Mouse (Mus musculus): ENCODE data around the gene Ston2. TPM values are rescaled to one million over a fixed set of nuclear protein-coding genes. Genes with fewer than 3 reads are reported as not detected.

The Ston2 gene
- polyA plus RNA-seq, 1 experiment from 2014 or later = 10.5 TPM

DNA sequence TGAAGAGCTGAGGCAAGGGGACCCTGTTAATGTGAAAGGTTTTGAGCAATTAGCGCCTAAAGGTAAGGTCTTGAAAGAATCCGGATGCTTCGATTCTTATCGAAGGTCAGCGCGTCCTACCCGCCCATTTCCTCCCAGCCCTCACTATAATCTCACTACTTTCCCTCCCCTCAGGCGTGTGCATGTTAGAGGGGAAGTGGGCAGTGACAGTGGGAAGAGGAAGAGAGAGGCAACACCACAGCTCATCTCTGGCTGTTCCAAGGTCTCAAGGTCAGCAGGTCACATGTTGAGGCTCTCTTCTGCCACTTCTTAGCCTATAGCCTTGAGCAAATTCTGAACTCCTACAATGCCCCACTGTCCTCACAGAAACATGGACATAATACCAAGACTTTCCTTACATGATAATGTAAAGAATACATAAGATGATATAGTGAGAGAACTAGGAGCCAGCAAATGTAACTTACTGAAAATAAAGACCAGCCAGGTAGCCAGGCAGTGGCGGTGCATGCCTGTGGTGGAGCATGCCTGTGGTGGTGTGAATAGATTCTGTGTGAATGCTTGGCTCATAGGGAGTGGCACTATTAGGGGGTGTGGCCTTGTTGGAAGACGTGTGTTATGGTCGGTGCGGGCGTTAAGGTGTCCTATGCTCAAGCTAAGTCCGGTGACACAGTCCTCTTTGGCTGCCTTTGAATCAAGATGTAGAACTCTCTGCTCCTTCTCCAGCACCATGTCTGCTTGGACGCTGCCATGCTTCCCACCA lies 51.8 kb downstream of the Ston2 start:
- no peak overlapping the region for H3K4me2 ChIP-seq (replicated peaks; ENCODE audit: low read depth, low read length)
- no peaks in the 10 kb centered on the region for H3K9me3 ChIP-seq (ENCODE audit: control insufficient read depth, low read length)
- no peak for DNase-seq (ENCODE audit: low spot score)
- no peak for ATAC-seq (ENCODE audit: low FRiP score)
- no peaks in the 10 kb centered on the region for H3K4me1 ChIP-seq (replicated peaks; ENCODE audit: control insufficient read depth, insufficient read depth, low read length)
- no peak overlapping the region for H3K4me3 ChIP-seq (ENCODE audit: low read depth, low read length)
- no peaks in the 10 kb centered on the region for H3K27me3 ChIP-seq (ENCODE audit: control insufficient read depth, insufficient read depth, low read length)
- no peak overlapping the region for H3K27ac ChIP-seq (ENCODE audit: low read depth, low read length)
- H3K9ac ChIP-seq (ENCODE audit: low read depth, low read length) = no peak overlapping the region
- 92% methylated on average over 15 of the region's 15 CpGs for WGBS
- no peaks in the 10 kb centered on the region for H3K36me3 ChIP-seq (ENCODE audit: control insufficient read depth, insufficient read depth, low read length)

DNA sequence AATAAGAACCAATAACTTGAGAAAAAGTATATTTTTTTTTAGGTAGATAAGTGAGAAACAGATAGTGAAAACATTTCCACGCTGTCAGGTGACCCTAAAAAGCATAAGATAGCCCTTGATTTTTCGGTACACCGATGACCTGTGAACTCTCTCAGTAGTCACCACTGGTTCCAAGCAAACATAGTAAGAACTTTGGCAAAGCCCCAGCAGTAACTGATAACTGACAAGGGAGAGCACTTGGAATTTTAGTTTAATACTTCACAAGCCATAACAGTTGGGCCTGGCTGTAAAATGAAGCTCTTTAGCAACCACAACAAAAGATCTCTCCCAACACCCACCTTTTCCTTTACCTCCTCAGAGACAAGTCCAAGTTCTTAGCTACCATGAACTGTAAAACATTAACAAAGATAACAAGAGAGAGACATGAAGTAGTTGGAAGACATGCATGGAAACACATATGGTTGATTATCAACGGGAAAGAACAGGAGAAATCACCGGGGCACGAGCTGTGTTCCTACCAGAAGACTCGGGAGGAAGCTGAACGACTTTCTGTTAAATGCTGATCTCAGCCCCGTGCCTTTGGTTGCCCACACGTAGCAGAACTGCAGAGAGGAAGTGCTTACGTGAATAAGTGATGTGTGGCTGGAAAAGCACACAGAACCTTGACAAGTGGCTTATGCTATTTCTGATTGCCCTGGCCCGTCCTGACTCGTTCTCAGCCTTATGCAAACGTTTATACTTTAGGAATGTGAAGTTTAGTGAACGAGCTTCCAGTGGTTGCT lies 53.8 kb downstream of the Ston2 start:
- H3K4me3 ChIP-seq (ENCODE audit: low read depth, low read length) = no peak overlapping the region
- no peak for ATAC-seq (ENCODE audit: low FRiP score)
- WGBS = 86% methylated on average over 15 of the region's 15 CpGs

DNA sequence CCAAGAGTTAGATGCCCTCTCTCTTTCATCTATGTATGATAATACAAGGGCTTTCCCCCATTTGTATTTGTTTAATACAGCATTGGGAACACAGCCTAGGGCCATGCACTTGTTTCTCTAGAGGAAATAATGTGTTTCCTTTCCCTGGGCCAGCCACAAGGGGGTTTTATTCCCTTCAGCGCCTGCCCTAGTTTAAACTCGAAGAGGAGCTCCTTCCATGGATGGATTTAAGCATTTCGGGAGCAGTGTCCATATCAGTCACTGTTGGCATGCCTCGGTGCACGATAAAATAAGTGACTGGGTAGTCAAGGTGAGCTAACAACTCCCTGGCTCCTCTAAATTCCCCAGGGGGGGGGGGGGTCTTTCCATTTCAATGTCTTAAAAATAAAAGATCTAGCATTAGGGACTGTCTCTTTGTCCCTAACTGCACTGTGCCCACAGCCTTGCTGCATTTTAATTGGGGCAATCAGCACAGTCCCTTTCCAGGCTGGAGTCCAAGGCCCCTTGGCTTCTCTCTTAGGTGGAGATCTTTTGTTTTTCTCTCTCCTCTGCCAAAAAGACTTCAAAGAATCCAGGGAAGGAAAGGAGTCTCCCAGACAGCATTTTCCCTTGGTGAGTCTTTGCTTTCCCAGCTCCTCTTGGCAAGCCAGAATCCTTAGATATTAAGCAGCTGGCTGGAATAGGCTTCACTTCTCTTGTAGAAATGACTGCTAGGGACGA lies 55.3 kb downstream of the Ston2 start:
- no peaks in the 10 kb centered on the region for H3K9me3 ChIP-seq (ENCODE audit: control insufficient read depth, low read length)
- no peak for ATAC-seq (ENCODE audit: low FRiP score)
- no peak overlapping the region for H3K4me3 ChIP-seq (ENCODE audit: low read depth, low read length)
- no peak overlapping the region for H3K27ac ChIP-seq (ENCODE audit: low read depth, low read length)
- no peaks in the 10 kb centered on the region for H3K27me3 ChIP-seq (ENCODE audit: control insufficient read depth, insufficient read depth, low read length)
- H3K9ac ChIP-seq (ENCODE audit: low read depth, low read length) = no peak overlapping the region
- no peaks in the 10 kb centered on the region for H3K36me3 ChIP-seq (ENCODE audit: control insufficient read depth, insufficient read depth, low read length)
- WGBS = 80% methylated on average over 6 of the region's 6 CpGs
- H3K4me1 ChIP-seq (replicated peaks; ENCODE audit: control insufficient read depth, insufficient read depth, low read length) = no peaks in the 10 kb centered on the region
- H3K4me2 ChIP-seq (replicated peaks; ENCODE audit: low read depth, low read length) = no peak overlapping the region
- DNase-seq (ENCODE audit: low spot score) = no peak

More for the DNA sequence above, 53.8 kb downstream of the Ston2 start:
- no peak overlapping the region for H3K9ac ChIP-seq (ENCODE audit: low read depth, low read length)
- no peaks in the 10 kb centered on the region for H3K36me3 ChIP-seq (ENCODE audit: control insufficient read depth, insufficient read depth, low read length)
- H3K9me3 ChIP-seq (ENCODE audit: control insufficient read depth, low read length) = no peaks in the 10 kb centered on the region
- no peak for DNase-seq (ENCODE audit: low spot score)
- no peaks in the 10 kb centered on the region for H3K27me3 ChIP-seq (ENCODE audit: control insufficient read depth, insufficient read depth, low read length)
- no peak overlapping the region for H3K27ac ChIP-seq (ENCODE audit: low read depth, low read length)
- H3K4me1 ChIP-seq (replicated peaks; ENCODE audit: control insufficient read depth, insufficient read depth, low read length) = no peaks in the 10 kb centered on the region
- no peak overlapping the region for H3K4me2 ChIP-seq (replicated peaks; ENCODE audit: low read depth, low read length)

DNA sequence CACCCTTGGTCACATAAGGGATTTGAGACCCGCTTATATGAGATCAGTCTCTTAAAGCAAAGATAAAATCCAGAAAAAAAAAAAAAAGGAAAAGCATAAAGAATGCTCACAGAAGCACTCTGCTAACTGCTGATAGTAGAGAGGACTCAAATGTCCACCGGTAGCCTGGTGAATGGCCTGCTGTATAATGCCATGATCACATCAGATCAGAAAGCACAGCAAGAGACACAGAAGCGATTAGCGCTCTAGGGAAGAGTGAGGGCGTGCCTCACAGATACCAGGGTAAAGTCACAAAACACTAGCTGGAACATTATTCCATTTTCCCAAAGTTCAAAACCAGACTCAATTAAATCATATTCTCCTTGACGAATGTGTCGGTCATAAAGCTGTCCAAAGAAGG lies 62.0 kb downstream of the Ston2 start:
- no peak overlapping the region for H3K27ac ChIP-seq (ENCODE audit: low read depth, low read length)
- WGBS = 87% methylated on average over 7 of the region's 7 CpGs
- H3K36me3 ChIP-seq (ENCODE audit: control insufficient read depth, insufficient read depth, low read length) = no peaks in the 10 kb centered on the region
- H3K9ac ChIP-seq (ENCODE audit: low read depth, low read length) = no peak overlapping the region
- no peak overlapping the region for H3K4me3 ChIP-seq (ENCODE audit: low read depth, low read length)
- H3K4me2 ChIP-seq (replicated peaks; ENCODE audit: low read depth, low read length) = no peak overlapping the region
- no peaks in the 10 kb centered on the region for H3K9me3 ChIP-seq (ENCODE audit: control insufficient read depth, low read length)
- no peaks in the 10 kb centered on the region for H3K4me1 ChIP-seq (replicated peaks; ENCODE audit: control insufficient read depth, insufficient read depth, low read length)
- H3K27me3 ChIP-seq (ENCODE audit: control insufficient read depth, insufficient read depth, low read length) = no peaks in the 10 kb centered on the region
- DNase-seq (ENCODE audit: low spot score) (no peak), ATAC-seq (ENCODE audit: low FRiP score) (no peak)

DNA sequence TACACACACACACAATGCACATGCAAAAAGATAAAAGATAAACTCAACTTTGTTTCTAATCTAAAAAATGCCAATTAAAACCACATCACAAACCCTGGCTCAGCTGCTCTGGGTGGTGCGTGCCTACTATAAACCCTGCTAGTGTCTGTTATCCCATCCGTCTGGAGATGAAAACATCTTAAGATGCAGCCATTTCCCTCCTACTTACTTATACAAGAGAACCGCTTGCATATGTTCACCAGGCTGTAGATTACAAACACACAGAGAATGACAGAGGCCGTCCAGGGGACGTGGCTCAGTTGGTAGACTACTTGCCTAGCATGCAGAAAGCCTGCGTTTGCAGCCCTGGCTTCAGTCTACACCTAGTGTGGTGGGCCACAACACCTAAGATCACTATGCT lies 64.3 kb downstream of the Ston2 start:
- Histone ChIP-seq H3K9me3 (ENCODE audit: control insufficient read depth, low read length) (no peaks in the 10 kb centered on the region), H3K4me1 (replicated peaks; ENCODE audit: control insufficient read depth, insufficient read depth, low read length) (no peaks in the 10 kb centered on the region), H3K36me3 (ENCODE audit: control insufficient read depth, insufficient read depth, low read length) (no peaks in the 10 kb centered on the region), H3K27me3 (ENCODE audit: control insufficient read depth, insufficient read depth, low read length) (no peaks in the 10 kb centered on the region), H3K4me2 (replicated peaks; ENCODE audit: low read depth, low read length) (no peak overlapping the region), H3K27ac (ENCODE audit: low read depth, low read length) (no peak overlapping the region), H3K9ac (ENCODE audit: low read depth, low read length) (no peak overlapping the region), H3K4me3 (ENCODE audit: low read depth, low read length) (no peak overlapping the region)
- DNase-seq (ENCODE audit: low spot score) (no peak), ATAC-seq (ENCODE audit: low FRiP score) (no peak)
- WGBS = 86% methylated on average over 6 of the region's 6 CpGs

DNA sequence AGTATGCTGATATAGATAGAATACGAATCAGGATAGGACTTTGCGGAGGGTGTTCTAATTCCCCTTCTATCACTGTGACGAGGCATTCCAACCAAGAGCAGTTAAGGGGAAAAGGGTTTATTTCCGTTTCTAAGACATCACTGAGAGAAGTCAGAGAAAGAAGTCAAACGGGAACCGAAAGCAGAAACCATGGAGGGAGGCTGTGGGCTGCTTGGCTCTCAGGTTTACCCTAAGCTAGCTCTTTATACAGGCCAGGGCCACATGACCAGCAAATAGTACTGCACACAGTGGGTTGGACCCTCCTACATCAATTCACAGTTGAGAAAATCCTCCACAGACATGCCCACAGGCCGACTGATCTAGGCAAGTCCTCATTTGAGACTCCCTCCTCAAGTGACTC lies 69.1 kb downstream of the Ston2 start:
- WGBS = 89% methylated on average over 7 of the region's 7 CpGs
- ATAC-seq (ENCODE audit: low FRiP score) = no peak
- Histone ChIP-seq H3K9me3 (ENCODE audit: control insufficient read depth, low read length) (no peaks in the 10 kb centered on the region), H3K9ac (ENCODE audit: low read depth, low read length) (no peak overlapping the region), H3K4me1 (replicated peaks; ENCODE audit: control insufficient read depth, insufficient read depth, low read length) (no peaks in the 10 kb centered on the region), H3K27ac (ENCODE audit: low read depth, low read length) (no peak overlapping the region), H3K4me3 (ENCODE audit: low read depth, low read length) (no peak overlapping the region), H3K4me2 (replicated peaks; ENCODE audit: low read depth, low read length) (no peak overlapping the region), H3K27me3 (ENCODE audit: control insufficient read depth, insufficient read depth, low read length) (no peaks in the 10 kb centered on the region), H3K36me3 (ENCODE audit: control insufficient read depth, insufficient read depth, low read length) (no peaks in the 10 kb centered on the region)
- DNase-seq (ENCODE audit: low spot score) = no peak

DNA sequence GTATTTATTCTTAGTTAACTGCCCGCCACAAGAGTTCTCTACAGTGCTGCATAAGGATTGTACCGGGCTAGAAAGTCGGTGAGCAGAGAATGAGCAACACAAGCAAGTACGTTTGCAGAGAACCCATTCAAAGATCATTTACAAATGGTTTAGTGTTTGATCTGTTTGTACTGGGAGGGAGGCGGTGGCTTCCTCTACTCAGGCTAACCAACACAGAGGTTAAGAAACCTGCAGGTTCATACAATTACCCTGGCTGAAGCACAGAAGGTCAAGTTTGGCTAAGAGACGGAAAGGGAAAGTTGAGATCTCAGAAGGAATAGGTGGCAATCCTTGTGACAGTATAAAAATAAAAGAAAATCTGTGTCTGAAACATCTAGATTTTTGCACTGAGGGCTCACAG lies 72.5 kb downstream of the Ston2 start:
- H3K27me3 ChIP-seq (ENCODE audit: control insufficient read depth, insufficient read depth, low read length) = no peaks in the 10 kb centered on the region
- H3K4me3 ChIP-seq (ENCODE audit: low read depth, low read length) = no peak overlapping the region
- H3K4me2 ChIP-seq (replicated peaks; ENCODE audit: low read depth, low read length) = no peak overlapping the region
- no peak overlapping the region for H3K9ac ChIP-seq (ENCODE audit: low read depth, low read length)
- H3K27ac ChIP-seq (ENCODE audit: low read depth, low read length) = no peak overlapping the region
- no peaks in the 10 kb centered on the region for H3K36me3 ChIP-seq (ENCODE audit: control insufficient read depth, insufficient read depth, low read length)
- no peaks in the 10 kb centered on the region for H3K9me3 ChIP-seq (ENCODE audit: control insufficient read depth, low read length)
- H3K4me1 ChIP-seq (replicated peaks; ENCODE audit: control insufficient read depth, insufficient read depth, low read length) = no peaks in the 10 kb centered on the region
- no peak for ATAC-seq (ENCODE audit: low FRiP score)
- WGBS = 84% methylated on average over 6 of the region's 6 CpGs
- DNase-seq (ENCODE audit: low spot score) = no peak

DNA sequence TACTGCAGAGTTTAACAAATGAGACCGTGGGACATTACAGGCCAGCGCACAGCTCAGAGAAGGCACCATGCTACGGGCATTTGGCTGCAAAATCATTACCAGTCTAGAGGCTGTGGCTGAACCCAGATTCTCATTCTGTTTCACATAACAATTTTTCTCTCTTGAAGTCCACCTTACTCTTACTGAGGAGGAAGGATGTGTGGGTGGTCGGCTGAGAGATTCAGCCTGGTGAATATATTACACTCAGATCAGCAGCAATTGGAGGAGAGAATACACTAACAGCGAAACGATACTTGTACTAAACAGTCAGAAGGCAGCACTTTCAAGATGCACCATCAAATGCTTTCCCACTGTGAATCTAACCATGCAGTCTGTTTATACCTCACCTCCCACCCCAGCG lies 74.8 kb downstream of the Ston2 start:
- WGBS = 96% methylated on average over 7 of the region's 7 CpGs
- no peaks in the 10 kb centered on the region for H3K9me3 ChIP-seq (ENCODE audit: control insufficient read depth, low read length)
- no peak overlapping the region for H3K4me2 ChIP-seq (replicated peaks; ENCODE audit: low read depth, low read length)

More for the DNA sequence above, 74.8 kb downstream of the Ston2 start:
- Histone ChIP-seq H3K36me3 (ENCODE audit: control insufficient read depth, insufficient read depth, low read length) (no peaks in the 10 kb centered on the region), H3K9ac (ENCODE audit: low read depth, low read length) (no peak overlapping the region), H3K27ac (ENCODE audit: low read depth, low read length) (no peak overlapping the region), H3K27me3 (ENCODE audit: control insufficient read depth, insufficient read depth, low read length) (no peaks in the 10 kb centered on the region), H3K4me1 (replicated peaks; ENCODE audit: control insufficient read depth, insufficient read depth, low read length) (no peaks in the 10 kb centered on the region), H3K4me3 (ENCODE audit: low read depth, low read length) (no peak overlapping the region)
- DNase-seq (ENCODE audit: low spot score) (no peak), ATAC-seq (ENCODE audit: low FRiP score) (no peak)
